10 mouse cellular contexts compared by ENCODE assay signal in the genomic region with DNA sequence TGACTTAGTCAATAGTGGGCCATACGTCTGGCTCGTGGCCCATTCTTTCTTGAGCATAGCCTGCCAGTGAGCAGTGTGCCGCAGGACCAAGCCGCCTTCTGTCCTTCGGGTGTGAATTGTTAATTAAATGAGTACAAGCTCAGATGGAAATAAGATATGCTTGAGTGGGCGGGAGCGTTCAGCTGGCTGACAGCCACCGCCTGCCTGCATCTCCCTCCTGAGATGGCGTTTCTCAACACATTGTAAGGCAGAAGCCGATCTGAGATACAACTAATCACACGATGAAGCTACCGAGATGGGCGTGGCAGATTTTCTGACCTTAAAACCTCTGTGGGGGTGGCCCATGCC. TPM values are rescaled to one million over a fixed set of nuclear protein-coding genes. Genes with fewer than 3 reads are reported as not detected.
A peak's percentile ranks its signal among the peaks of the same experiment; 100 is the strongest.
DNase-seq lines count a peak whose midpoint lies in the region; ATAC-seq and TF ChIP-seq lines count a peak whose summit lies in the region.
"Had no signal": no experiment of that assay in that cellular context is flagged by ENCODE, and none has a peak within 500 bp of the region (broad histone marks: within the 10 kb centered on the region; RNA-seq: fewer than 3 reads in every experiment).

No protein-coding gene starts in this region.

- H3K4me3 ChIP-seq in neural tube, embryonic 12.5 days: no peak overlapping the region
- H3K4me3 ChIP-seq in layer of hippocampus, adult 2 months: no peak overlapping the region
- no peak overlapping the region for H3K4me3 ChIP-seq in neural tube, embryonic 15.5 days (replicated peaks)
- H3K4me3 ChIP-seq: embryonic facial prominence, embryonic 12.5 days; liver, embryonic 13.5 days had no signal

- H3K27ac ChIP-seq in neural tube, embryonic 12.5 days: no peak overlapping the region
- 0 out of 2 replicates have a peak overlapping the region, but pooled peaks have one; percentile 25 for H3K27ac ChIP-seq in layer of hippocampus, adult 2 months
- no peak overlapping the region for H3K27ac ChIP-seq in neural tube, embryonic 15.5 days (replicated peaks)
- H3K27ac ChIP-seq: embryonic facial prominence, embryonic 12.5 days; liver, embryonic 13.5 days had no signal

- no peaks in the 10 kb centered on the region for H3K9me3 ChIP-seq in neural tube, embryonic 12.5 days
- H3K9me3 ChIP-seq in neural tube, embryonic 15.5 days (replicated peaks): no peaks in the 10 kb centered on the region
- H3K9me3 ChIP-seq: embryonic facial prominence, embryonic 12.5 days; liver, embryonic 13.5 days had no signal

- ATAC-seq in neural tube, embryonic 12.5 days (ENCODE audit: low FRiP score, low read depth): peak; percentile 74
- ATAC-seq in neural tube, embryonic 15.5 days (ENCODE audit: low FRiP score): 0 out of 2 replicates have a peak, but pooled peaks have one; percentile 55

- intact Hi-C loops in heart, postnatal 36 days (cut with DNase I): no loop called here

- no peaks in the 10 kb centered on the region for H3K27me3 ChIP-seq in neural tube, embryonic 12.5 days (replicated peaks)
- no peaks in the 10 kb centered on the region for H3K27me3 ChIP-seq in neural tube, embryonic 15.5 days (replicated peaks)
- H3K27me3 ChIP-seq: embryonic facial prominence, embryonic 12.5 days; liver, embryonic 13.5 days had no signal

- no peak for TF ChIP-seq CTCF in layer of hippocampus, adult 2 months (conservative IDR thresholded peaks at IDR 0.05)

- no peak overlapping the region for H3K4me2 ChIP-seq in neural tube, embryonic 12.5 days (replicated peaks)
- H3K4me2 ChIP-seq in neural tube, embryonic 15.5 days: no peak overlapping the region; the same call in 1 of the 2 replicates
- H3K4me2 ChIP-seq: embryonic facial prominence, embryonic 12.5 days; liver, embryonic 13.5 days had no signal

- no peaks in the 10 kb centered on the region for H3K36me3 ChIP-seq in neural tube, embryonic 12.5 days
- no peaks in the 10 kb centered on the region for H3K36me3 ChIP-seq in neural tube, embryonic 15.5 days
- H3K36me3 ChIP-seq: embryonic facial prominence, embryonic 12.5 days; liver, embryonic 13.5 days had no signal

- 61% methylated on average over 13 of the region's 13 CpGs for WGBS in neural tube, embryonic 12.5 days
- 32% methylated on average over 13 of the region's 13 CpGs for whole genome bisulfite sequencing in neural tube, embryonic 15.5 days

- no peak overlapping the region for H3K9ac ChIP-seq in neural tube, embryonic 12.5 days
- no peak overlapping the region for H3K9ac ChIP-seq in neural tube, embryonic 15.5 days (replicated peaks)
- H3K9ac ChIP-seq: embryonic facial prominence, embryonic 12.5 days; liver, embryonic 13.5 days had no signal

- no peak for DNase-seq in neural tube, embryonic 10.5 days (ENCODE audit: extremely low spot score, low spot score)
- DNase-seq in frontal cortex, postnatal 36 days (ENCODE audit: low spot score in 2 of 2): peak; percentile 55 to 75
- peak; percentile 64 to 78 for DNase-seq in layer of hippocampus, adult 2 months (ENCODE audit: low spot score in 2 of 2)
- no peak for DNase-seq in gastrocnemius, postnatal 25 days
- no peak for DNase-seq in thymus, adult 18-20 months
- DNase-seq in heart, postnatal 36 days: no peak
- DNase-seq: liver, embryonic 13.5 days had no signal

- no peaks in the 10 kb centered on the region; the same call in 1 of the 2 replicates for H3K4me1 ChIP-seq in neural tube, embryonic 12.5 days
- peaks cover 15% of the 10 kb centered on the region; the same call in 1 of the 2 replicates for H3K4me1 ChIP-seq in neural tube, embryonic 15.5 days
- H3K4me1 ChIP-seq: embryonic facial prominence, embryonic 12.5 days; liver, embryonic 13.5 days had no signal

RNA-seq across cellular contexts. Expression of gene Cpm, which starts 17.8 kb away (rescaled TPM):
- 10.0 and 10.3 TPM in 2 replicates for polyA plus RNA-seq in neural tube, embryonic 12.5 days (2016; fragmentation: Nextera tagmentation; extraction: Ambion mirVana)
- 1 to 10 TPM; 8.5 to 9.7 TPM for total RNA-seq in layer of hippocampus, adult 2 months (2021)
- 4.1 and 12.9 TPM in 2 replicates for polyA plus RNA-seq in neural tube, embryonic 15.5 days (2015; fragmentation: Nextera tagmentation; extraction: Ambion mirVana)
- 1 to 10 TPM; 2.3 to 2.4 TPM for total RNA-seq in gastrocnemius, postnatal 25 days (2021)
- total RNA-seq in heart, postnatal 36 days (2021): 1 to 10 TPM; 3.7 to 3.9 TPM

Comparison
In these comparisons a context has a peak if more than half of its experiments do, and no peak if none do; other contexts are left out.
1. DNase-seq: peak in frontal cortex, postnatal 36 days (2 of 2) and layer of hippocampus, adult 2 months (2 of 2); none in neural tube, embryonic 10.5 days (single experiment), gastrocnemius, postnatal 25 days (single experiment), thymus, adult 18-20 months (0 of 2) and heart, postnatal 36 days (0 of 2).